Mouse (Mus musculus) heart, embryonic 13.5 days (tissue): Measurements from ENCODE around the gene Fyttd1. TPM values are rescaled to one million over a fixed set of nuclear protein-coding genes. Genes with fewer than 3 reads are reported as not detected.
"Not testable (repeated sequence)": the region's sequence is repeated elsewhere in the genome, so short reads cannot be mapped to it uniquely, and the experiment has no call there.

Experiments used
- ATAC-seq: fragments of 200-750 bp; cut with Nextera tagmentation; 2 replicates; pipeline ENCODE4 v1.8.0; 2017; ENCODE audit warnings: moderate TSS enrichment; ENCODE audit not compliant: insufficient number of reproducible peaks, low FRiP score, low TSS enrichment; ENCODE audit errors: extremely low read depth
- H3K27ac ChIP-seq: fragments of 300-500 bp; sonication (generic); replicated peaks from 2 replicates; pipeline ENCODE4 v1.5.1; 2015; ENCODE audit warnings: moderate library complexity, mild to moderate bottlenecking, inconsistent platforms
- H3K27me3 ChIP-seq: fragments of 300-500 bp; sonication (generic); replicated peaks from 2 replicates; pipeline ENCODE4 v1.6.1; 2015; ENCODE audit warnings: mild to moderate bottlenecking, inconsistent platforms
- H3K36me3 ChIP-seq: fragments of 300-500 bp; sonication (generic); 2 replicates; pipeline ENCODE4 v1.6.1; 2015; ENCODE audit warnings: mild to moderate bottlenecking, inconsistent platforms
- H3K4me1 ChIP-seq: fragments of 300-500 bp; sonication (generic); 2 replicates; pipeline ENCODE4 v1.6.1; 2015; ENCODE audit warnings: inconsistent platforms
- H3K4me2 ChIP-seq: fragments of 300-500 bp; sonication (generic); 2 replicates; pipeline ENCODE4 v1.6.1; 2015; ENCODE audit warnings: inconsistent platforms, mild to moderate bottlenecking, moderate library complexity
- H3K4me3 ChIP-seq: fragments of 300-500 bp; sonication (generic); 2 replicates; pipeline ENCODE4 v1.5.1; 2015; ENCODE audit warnings: moderate library complexity, mild to moderate bottlenecking, inconsistent platforms
- H3K9ac ChIP-seq: fragments of 300-500 bp; sonication (generic); 2 replicates; pipeline ENCODE4 v1.6.1; 2015; ENCODE audit warnings: inconsistent platforms, mild to moderate bottlenecking, moderate library complexity
- H3K9me3 ChIP-seq: fragments of 300-500 bp; sonication (generic); 2 replicates; pipeline ENCODE4 v1.6.1; 2016; ENCODE audit warnings: inconsistent platforms
- WGBS: fragments of 180-500 bp; shearing (Covaris S2); methylation state at CpG from one replicate; pipeline ENCODE4 v1.1.7; 2015; ENCODE audit warnings: mixed read lengths; 5-methylcytosine and 5-hydroxymethylcytosine counted together
- polyA plus RNA-seq: library from polyadenylated mRNA; unstranded; fragments of >200 nt; fragmentation: Nextera tagmentation; extraction: Ambion mirVana; gene quantifications from 2 replicates; pipeline ENCODE4 v1.2.1, GENCODE M21; 2015

Fyttd1 gene
- polyA plus RNA-seq, 1 experiment from 2014 or later, result 102 TPM

DNA sequence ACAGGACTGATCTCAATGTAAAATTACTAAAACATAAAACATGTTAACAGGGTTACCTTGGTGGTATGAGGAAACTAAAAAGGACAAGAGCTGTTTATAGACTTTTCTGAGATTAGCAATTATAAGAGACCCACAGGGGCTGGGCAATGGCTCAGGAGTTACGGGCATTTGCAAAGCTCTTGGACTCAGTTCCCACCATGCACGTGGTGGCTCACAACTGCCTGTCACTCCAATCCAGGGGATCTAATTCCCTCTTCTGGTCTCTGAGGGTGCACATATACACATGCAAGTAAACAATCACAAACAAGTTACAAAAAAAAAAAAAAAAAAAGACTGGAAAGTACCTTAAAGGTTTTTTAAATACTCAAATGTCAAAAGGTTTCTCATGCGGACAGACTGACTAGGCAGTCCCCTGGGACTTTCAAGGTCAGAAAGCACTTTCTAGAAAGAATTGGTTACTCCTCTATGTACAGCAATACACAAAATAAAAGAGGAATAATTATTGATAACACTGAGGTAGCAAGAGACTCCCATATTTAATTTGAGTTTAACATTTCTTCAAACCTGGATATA is 15.4 kb upstream of the Fyttd1 start:
- Histone ChIP-seq H3K9ac (no peak overlapping the region), H3K4me3 (no peak overlapping the region), H3K27ac (no peak overlapping the region), H3K4me2 (no peak overlapping the region), H3K36me3 (peaks cover 35% of the 10 kb centered on the region), H3K27me3 (no peaks in the 10 kb centered on the region), H3K9me3 (no peaks in the 10 kb centered on the region), H3K4me1 (peaks cover 67% of the 10 kb centered on the region)
- WGBS, result 82% methylated on average over 3 of the region's 3 CpGs
- ATAC-seq, result no peak

DNA sequence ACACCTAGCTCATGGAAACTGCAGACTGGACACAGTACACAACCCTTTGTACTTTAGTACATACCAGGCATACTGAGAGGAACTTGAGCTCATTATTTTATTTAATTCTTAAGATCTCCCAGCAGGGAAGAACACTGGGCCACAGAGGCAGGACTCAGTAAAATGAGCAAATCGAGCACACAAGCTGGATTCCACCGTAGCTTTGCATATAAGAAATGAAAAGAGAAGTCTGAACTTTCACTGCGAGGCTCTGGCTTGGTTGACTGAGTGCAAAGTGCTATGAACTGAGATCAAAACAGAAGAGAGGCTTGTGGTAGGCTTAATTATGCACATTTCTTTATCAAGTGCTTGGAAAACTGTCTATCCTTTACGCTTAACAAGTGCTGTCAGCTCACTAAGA is 11.9 kb upstream of the Fyttd1 start:
- Histone ChIP-seq H3K4me3 (no peak overlapping the region), H3K9me3 (no peaks in the 10 kb centered on the region), H3K4me2 (0 out of 2 replicates have a peak overlapping the region, but pooled peaks have one; percentile 1), H3K4me1 (peaks cover 45% of the 10 kb centered on the region), H3K36me3 (peaks cover 34% of the 10 kb centered on the region), H3K9ac (peak overlapping the region; percentile 33), H3K27me3 (no peaks in the 10 kb centered on the region), H3K27ac (0 out of 2 replicates have a peak overlapping the region, but pooled peaks have one; percentile 16)
- ATAC-seq, result no peak
- WGBS, result 81% methylated on average over 4 of the region's 4 CpGs

DNA sequence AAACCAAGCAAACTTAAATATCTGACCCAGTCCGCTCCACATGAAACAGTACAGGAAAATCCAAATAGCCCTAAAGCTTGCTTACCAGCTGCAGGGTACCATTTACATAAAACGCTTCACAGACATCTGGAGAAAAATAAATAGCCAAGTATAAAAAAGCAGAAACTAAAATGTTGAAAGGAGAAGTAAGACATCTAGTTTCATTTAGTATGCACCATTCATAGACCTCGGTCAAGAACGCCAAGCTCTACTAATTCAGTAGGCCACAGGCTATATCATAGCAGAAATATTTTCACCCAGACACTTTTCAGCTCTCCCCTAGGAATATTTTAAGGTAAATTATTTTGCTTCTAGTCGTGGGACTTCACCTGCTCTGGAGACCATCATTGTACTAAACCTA is 10.6 kb upstream of the Fyttd1 start:
- peak overlapping the region; percentile 93 for H3K27ac ChIP-seq
- H3K27me3 ChIP-seq, result no peaks in the 10 kb centered on the region
- H3K4me3 ChIP-seq, result peak overlapping the region; percentile 89
- ATAC-seq, result no peak
- no peaks in the 10 kb centered on the region for H3K9me3 ChIP-seq
- WGBS, result 80% methylated on average over 5 of the region's 5 CpGs
- peaks cover 45% of the 10 kb centered on the region for H3K4me1 ChIP-seq
- H3K4me2 ChIP-seq, result peak overlapping the region; percentile 84
- H3K9ac ChIP-seq, result peak overlapping the region; percentile 93
- H3K36me3 ChIP-seq, result peaks cover 21% of the 10 kb centered on the region

DNA sequence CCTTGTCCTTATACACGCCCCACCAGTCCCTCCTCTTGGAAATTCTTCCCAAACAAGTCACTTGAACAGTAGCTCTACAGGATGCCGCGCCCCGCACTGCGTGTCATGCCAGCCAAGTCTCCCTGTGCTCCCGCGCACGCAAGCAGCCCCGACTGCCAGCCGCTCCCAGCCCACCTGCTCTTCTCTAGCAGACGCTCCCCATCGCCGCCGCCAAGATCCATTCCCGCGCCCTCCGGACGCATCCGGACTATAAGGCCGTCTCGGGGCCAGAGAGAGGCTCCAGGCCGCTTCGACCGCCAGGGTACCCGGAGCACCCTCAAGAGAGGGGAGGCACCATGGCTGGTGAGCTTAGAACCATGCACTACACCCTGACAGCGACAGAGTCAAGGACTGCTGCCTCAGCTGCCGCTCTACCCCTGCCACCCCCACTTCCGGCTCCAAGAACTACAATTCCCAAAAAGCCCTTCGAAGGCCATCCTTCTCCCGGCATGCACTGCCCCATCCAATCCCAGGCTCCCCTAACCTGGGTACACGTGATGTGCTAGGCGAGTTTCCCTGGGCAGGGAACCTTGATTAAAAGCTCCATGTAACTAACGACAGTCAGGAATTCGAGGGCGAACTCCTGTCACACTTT is 9.3 kb upstream of the Fyttd1 start:
- ATAC-seq, result peak; percentile 89; the same call in 1 of the 2 replicates
- H3K9ac ChIP-seq, result peak overlapping the region; percentile 93
- H3K27ac ChIP-seq, result peak overlapping the region; percentile 93
- WGBS, result under 1% methylated on average over 35 of the region's 35 CpGs
- no peaks in the 10 kb centered on the region for H3K27me3 ChIP-seq
- H3K4me3 ChIP-seq, result peak overlapping the region; percentile 89
- H3K36me3 ChIP-seq, result peaks cover 21% of the 10 kb centered on the region
- H3K9me3 ChIP-seq, result no peaks in the 10 kb centered on the region
- H3K4me1 ChIP-seq, result peaks cover 42% of the 10 kb centered on the region
- H3K4me2 ChIP-seq, result peak overlapping the region; percentile 84

DNA sequence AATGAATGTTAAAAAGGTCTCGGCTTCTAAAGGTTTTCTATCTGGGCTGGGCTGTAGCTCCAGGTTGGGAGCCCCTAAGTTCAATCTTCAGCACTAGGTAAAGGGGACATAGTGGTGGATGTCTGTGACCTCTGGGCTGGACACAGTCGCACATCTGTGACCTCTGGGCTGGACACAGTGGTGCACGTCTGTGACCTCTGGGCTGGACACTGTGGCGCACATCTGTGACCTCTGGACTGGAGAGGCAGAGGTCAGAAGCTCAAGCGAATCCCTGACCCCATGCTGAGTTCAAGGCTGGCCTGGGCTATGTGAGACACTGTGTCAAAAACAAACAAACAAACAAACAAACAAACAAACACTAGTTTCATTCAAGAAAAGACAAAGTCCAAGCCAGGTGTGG is 7.1 kb upstream of the Fyttd1 start:
- ATAC-seq, result no peak
- peaks cover 27% of the 10 kb centered on the region for H3K4me1 ChIP-seq
- H3K36me3 ChIP-seq, result peaks cover 2% of the 10 kb centered on the region; the same call in 1 of the 2 replicates
- no peak overlapping the region for H3K4me3 ChIP-seq
- no peaks in the 10 kb centered on the region for H3K9me3 ChIP-seq
- WGBS, result 69% methylated on average over 5 of the region's 5 CpGs
- no peak overlapping the region for H3K4me2 ChIP-seq
- no peak overlapping the region for H3K9ac ChIP-seq
- H3K27me3 ChIP-seq, result no peaks in the 10 kb centered on the region
- no peak overlapping the region for H3K27ac ChIP-seq

DNA sequence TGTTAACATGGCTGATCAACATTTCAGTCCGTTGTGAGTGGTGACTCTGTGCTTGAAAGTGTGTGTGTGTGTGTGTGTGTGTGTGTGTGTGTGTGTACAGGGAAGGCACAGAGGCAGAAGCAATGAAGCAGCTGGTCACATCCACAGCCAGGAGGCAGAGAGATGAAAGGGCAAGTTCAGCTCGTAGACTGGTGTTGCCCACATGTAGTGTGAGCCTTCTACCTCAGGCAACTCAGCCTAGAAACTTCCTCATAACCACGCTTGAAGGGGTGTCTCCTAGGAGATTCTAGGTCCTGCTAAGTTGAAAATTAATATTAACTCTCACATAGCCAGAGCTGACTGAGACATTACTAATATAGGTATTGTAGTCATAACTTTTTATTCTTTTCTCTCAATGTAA is 3.9 kb upstream of the Fyttd1 start:
- no peak overlapping the region for H3K9ac ChIP-seq
- no peaks in the 10 kb centered on the region for H3K27me3 ChIP-seq
- no peak for ATAC-seq
- no peak overlapping the region for H3K4me3 ChIP-seq
- no peak overlapping the region for H3K27ac ChIP-seq
- no peaks in the 10 kb centered on the region for H3K9me3 ChIP-seq
- WGBS, result 51% methylated on average over 3 of the region's 3 CpGs
- peaks cover 17% of the 10 kb centered on the region for H3K4me1 ChIP-seq
- H3K36me3 ChIP-seq, result no peaks in the 10 kb centered on the region; the same call in 1 of the 2 replicates
- no peak overlapping the region for H3K4me2 ChIP-seq

DNA sequence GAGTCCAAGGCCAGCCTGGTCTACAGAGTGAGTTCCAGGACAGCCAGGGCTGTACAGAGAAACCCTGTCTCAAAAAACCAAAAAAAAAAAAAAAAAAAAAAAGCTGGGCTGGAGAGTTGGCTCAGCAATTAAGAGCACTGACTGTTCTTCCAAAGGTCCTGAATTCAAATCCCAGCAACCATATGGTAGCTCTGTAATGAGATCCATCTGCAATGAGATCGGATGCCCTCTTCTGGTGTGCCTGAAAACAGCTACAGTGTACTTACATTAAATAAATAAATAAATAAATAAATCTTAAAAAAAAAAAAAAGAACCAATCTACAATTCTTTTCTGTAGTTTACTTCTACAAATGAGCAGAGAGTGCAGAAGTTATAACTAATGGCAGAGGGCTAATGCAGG is 2.0 kb upstream of the Fyttd1 start:
- 39% methylated on average over 1 of the region's 1 CpGs for WGBS
- not testable (repeated sequence) for H3K4me2 ChIP-seq, H3K4me3 ChIP-seq, H3K27ac ChIP-seq, H3K9ac ChIP-seq, H3K36me3 ChIP-seq, ATAC-seq, H3K27me3 ChIP-seq, H3K9me3 ChIP-seq
- peaks cover 28% of the 10 kb centered on the region for H3K4me1 ChIP-seq

DNA sequence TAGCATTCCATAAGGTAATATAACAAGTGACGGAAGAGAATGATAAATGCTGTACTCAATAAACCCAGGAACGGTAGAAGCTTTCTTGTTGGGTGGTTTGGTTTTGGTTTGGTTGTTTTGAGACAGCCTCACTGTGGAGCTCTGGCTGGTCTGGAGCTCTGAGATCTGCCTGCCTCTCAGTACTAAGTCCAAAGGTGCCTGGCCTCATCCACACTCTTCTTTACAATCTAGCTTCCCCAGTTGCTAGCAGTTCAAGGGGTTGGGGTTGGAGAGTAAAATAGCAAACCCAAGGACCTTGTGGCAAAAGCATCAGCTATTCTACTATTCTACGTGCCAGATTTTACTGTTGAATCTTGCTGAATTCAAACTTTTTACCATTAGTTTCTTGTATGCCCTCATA is 1.5 kb upstream of the Fyttd1 start:
- no peaks in the 10 kb centered on the region for H3K9me3 ChIP-seq
- ATAC-seq, result no peak
- 0 out of 2 replicates have a peak overlapping the region, but pooled peaks have one; percentile 24 for H3K9ac ChIP-seq
- no peaks in the 10 kb centered on the region; the same call in 1 of the 2 replicates for H3K36me3 ChIP-seq
- H3K4me3 ChIP-seq, result peak overlapping the region; percentile 91; the same call in 1 of the 2 replicates
- no peak overlapping the region for H3K27ac ChIP-seq
- H3K27me3 ChIP-seq, result no peaks in the 10 kb centered on the region
- H3K4me1 ChIP-seq, result peaks cover 34% of the 10 kb centered on the region
- H3K4me2 ChIP-seq, result peak overlapping the region; percentile 81
- 82% methylated on average over 3 of the region's 3 CpGs for whole genome bisulfite sequencing

DNA sequence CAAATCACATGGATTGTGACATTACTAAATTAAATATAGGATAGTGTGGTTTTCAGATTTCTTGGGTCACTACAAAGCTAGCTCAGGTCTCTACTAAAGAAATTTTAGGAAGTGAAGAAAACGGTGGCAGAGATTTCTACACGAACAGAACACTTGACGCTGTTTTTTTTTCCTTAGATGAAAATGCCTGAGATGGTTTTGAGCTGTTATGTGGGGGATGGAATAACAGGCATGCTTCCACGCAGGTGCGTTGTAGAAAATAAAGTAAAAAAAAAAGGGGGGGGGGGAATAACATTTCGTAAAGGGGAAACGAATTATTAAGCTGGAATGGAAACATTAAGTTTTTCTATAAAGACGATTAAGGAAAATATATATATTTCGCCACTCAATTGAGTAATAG is 469 bp upstream of the Fyttd1 start:
- 12% methylated on average over 9 of the region's 9 CpGs for WGBS
- Histone ChIP-seq H3K27me3 (no peaks in the 10 kb centered on the region), H3K9me3 (no peaks in the 10 kb centered on the region), H3K4me3 (peak overlapping the region; percentile 91), H3K4me2 (peak overlapping the region; percentile 81), H3K4me1 (peaks cover 37% of the 10 kb centered on the region), H3K36me3 (no peaks in the 10 kb centered on the region; the same call in 1 of the 2 replicates), H3K9ac (peak overlapping the region; percentile 96), H3K27ac (peak overlapping the region; percentile 93)
- no peak for ATAC-seq

DNA sequence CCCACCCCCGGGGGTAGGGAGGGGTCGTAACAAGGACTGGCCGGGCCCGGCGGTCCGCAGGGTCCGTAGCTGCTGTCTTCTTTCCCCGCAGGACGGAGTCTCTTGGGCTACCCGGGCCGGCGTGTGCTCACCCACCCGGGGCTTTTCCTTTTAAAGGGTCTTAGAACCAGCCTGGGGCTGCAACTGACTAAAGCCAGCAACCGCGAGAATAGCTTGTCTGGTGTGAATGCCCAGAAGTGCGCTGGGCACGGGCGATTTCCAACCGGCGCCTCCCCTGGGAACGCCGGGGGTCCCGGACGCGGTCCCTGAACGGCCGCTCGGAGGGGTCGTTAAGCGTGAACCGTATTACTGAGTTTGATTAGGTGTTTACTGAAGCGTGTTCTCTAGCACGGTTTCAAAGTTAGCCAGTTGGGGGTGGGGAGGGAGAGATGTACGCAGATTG is 878 bp downstream of the Fyttd1 start:
- no peaks in the 10 kb centered on the region; the same call in 1 of the 2 replicates for H3K36me3 ChIP-seq

DNA sequence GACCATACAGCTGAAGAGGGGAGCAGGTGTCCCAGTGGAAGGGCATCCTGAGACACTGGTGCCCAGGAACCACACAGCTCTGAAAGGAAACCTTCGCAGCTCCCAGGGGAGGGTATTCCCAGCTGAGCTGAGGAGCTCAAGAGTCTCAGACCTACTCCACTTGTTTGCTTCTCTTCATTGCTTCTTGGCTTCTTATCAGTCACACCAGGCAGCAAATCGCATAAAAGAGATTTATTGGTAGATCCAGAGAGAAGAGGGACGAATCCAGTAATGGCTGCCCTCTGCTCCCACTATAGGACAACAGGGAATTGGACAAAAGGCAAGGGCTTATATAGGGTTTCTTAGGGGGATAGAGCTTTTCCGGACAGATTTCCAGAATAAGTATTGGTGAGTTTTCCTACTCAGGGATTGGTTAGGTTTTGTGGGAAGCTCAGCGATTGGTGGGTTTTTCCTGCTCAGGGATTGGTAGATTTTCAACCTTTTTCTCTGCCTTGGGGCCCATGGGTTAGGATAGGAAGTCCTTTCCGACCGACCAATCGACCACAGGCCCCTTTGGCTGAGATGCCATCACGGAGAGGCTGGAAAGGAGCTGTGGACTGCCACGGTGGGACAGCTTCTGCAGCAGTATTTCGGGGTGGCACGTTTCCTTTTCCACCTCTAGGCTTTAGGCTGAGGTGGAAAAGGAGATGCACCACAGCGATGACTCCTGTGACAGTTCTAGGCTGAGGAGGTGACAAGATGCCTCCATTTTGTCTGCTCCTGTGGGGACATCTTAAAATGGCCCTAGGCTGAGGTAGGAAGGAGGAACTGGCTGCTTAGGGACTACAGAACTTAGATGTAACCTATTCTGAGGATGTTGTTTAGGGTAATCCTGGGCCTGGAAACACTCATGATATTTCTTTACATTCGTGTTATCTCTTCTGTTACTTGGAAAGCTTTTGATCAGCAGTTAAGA is 1.9 kb downstream of the Fyttd1 start:
- peak overlapping the region; percentile 96 for H3K9ac ChIP-seq
- 78% methylated on average over 14 of the region's 14 CpGs for WGBS
- H3K4me3 ChIP-seq, result peak overlapping the region; percentile 91
- peak overlapping the region; percentile 81 for H3K4me2 ChIP-seq
- H3K27me3 ChIP-seq, result no peaks in the 10 kb centered on the region
- ATAC-seq, result no peak
- peaks cover 46% of the 10 kb centered on the region for H3K4me1 ChIP-seq
- no peaks in the 10 kb centered on the region for H3K9me3 ChIP-seq
- peak overlapping the region; percentile 36; the same call in 1 of the 2 replicates for H3K27ac ChIP-seq
- H3K36me3 ChIP-seq, result peaks cover 6% of the 10 kb centered on the region

More for the DNA sequence above, 878 bp downstream of the Fyttd1 start:
- ATAC-seq, result no peak
- Histone ChIP-seq H3K27me3 (no peaks in the 10 kb centered on the region), H3K4me2 (peak overlapping the region; percentile 81), H3K4me3 (peak overlapping the region; percentile 91), H3K27ac (peak overlapping the region; percentile 93), H3K9me3 (no peaks in the 10 kb centered on the region), H3K4me1 (peaks cover 46% of the 10 kb centered on the region), H3K9ac (peak overlapping the region; percentile 96)
- WGBS, result under 1% methylated on average over 34 of the region's 34 CpGs
